Mouse (Mus musculus) E14TG2a.4 (cell line): Measurements from ENCODE around the gene Ext2.

Experiments
- H3K27me3 ChIP-seq: 2 replicates; pipeline ENCODE4 v1.6.1; 2014; ENCODE audit warnings: low read length, control low read depth; ENCODE audit not compliant: insufficient read depth
- H3K36me3 ChIP-seq: 2 replicates; pipeline ENCODE4 v1.6.1; 2014; ENCODE audit warnings: low read length, control low read depth; ENCODE audit not compliant: insufficient read depth
- H3K4me1 ChIP-seq: replicated peaks from 2 replicates; pipeline ENCODE4 v1.6.1; 2014; ENCODE audit warnings: low read depth, low read length, control low read depth
- H3K4me3 ChIP-seq: replicated peaks from 2 replicates; pipeline ENCODE4 v1.5.1; 2014; ENCODE audit warnings: mild to moderate bottlenecking, low read length
- H3K9me3 ChIP-seq: 2 replicates; pipeline ENCODE4 v1.6.1; 2014; ENCODE audit warnings: low read length, control low read depth
- CTCF ChIP-seq: conservative IDR thresholded peaks from 2 replicates; pipeline ENCODE4 v1.5.1; 2014; ENCODE audit warnings: low read length
- NANOG ChIP-seq: IDR thresholded peaks from 2 replicates; pipeline ENCODE4 v1.6.1; 2014; ENCODE audit warnings: borderline replicate concordance, low read length, mixed read lengths
- POU5F1 ChIP-seq: IDR thresholded peaks from 2 replicates; pipeline ENCODE4 v1.6.1; 2014; ENCODE audit warnings: low read length, borderline replicate concordance

Ext2 gene

DNA sequence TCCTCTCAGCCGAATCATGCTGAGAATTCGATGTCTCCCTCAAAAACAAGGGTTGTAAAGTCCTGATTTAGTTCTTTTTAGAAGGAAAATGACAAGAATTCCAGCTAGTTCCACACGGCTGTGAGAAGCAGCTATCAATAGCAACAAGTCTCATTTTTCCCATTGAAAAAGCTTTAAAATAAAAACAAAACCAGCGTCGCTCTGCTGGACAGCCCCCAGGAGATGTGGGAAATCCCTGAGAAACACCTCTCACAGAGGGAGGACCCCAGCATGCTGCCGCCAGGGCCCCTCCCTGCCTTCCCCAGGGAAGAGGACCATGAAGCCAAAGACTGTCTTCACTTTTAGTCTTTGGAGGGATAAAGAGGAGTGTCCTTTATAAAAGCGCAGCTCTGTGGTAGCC lies 21.3 kb downstream of the Ext2 start:
- Histone ChIP-seq H3K36me3 (peaks cover 82% of the 10 kb centered on the region), H3K27me3 (no peaks in the 10 kb centered on the region), H3K4me3 (no peak overlapping the region), H3K4me1 (no peaks in the 10 kb centered on the region), H3K9me3 (no peaks in the 10 kb centered on the region)
- TF ChIP-seq POU5F1, result no peak
- no peak for TF ChIP-seq NANOG
- TF ChIP-seq CTCF, result no peak

DNA sequence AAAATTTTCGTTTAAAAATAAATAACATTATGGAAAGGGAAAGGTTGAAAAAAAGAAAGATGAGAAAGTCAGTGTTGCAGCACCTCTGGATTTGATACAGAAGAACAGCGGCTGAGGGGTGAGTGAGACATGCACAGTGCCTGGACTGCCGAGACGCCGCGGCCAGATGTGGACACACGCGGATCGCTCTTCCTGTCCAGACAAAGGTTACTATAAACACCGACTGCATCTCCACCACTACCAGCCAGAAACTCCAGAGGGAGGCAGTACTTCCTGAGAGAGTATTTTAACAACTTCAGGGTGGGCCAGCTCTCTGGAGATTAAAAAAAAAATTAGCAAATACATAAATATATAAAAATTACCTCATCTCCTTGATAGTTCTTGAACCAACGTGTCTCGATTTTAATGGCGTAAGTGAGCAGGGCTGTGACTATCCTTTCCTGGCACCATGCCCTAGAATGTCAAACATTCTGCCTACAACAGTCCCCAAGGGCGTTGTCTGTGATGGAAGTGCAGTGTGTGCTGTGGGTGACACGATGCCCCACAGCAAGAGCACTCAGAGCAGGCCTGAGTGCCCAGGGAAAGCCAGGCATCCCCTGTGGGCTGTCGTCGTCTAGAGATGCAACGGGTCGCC lies 25.1 kb downstream of the Ext2 start:
- Histone ChIP-seq H3K4me1 (no peaks in the 10 kb centered on the region), H3K27me3 (no peaks in the 10 kb centered on the region), H3K4me3 (no peak overlapping the region), H3K9me3 (no peaks in the 10 kb centered on the region), H3K36me3 (peaks cover 83% of the 10 kb centered on the region)
- no peak for TF ChIP-seq POU5F1
- no peak for TF ChIP-seq CTCF
- no peak for TF ChIP-seq NANOG

DNA sequence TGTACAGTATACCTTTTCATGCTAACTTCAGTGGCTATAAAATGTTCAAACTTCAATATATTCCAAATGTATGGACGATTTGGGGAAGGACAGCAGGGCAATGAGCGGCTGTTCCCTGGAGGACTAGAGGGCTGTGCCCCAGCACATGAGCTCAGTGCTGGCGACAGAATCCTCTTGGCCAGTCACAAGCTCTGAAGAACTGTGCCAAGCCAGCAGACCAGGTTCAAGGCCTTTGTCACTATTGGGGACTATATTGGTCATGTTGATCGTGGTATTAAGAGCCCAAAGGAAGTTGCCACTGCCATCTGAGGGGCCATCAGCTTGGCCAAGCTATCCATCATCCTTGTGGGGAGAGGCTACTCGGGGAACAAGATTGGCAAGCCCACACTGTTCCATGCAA lies 28.0 kb downstream of the Ext2 start:
- Histone ChIP-seq H3K36me3 (peaks cover 75% of the 10 kb centered on the region), H3K9me3 (no peaks in the 10 kb centered on the region), H3K27me3 (no peaks in the 10 kb centered on the region), H3K4me3 (no peak overlapping the region), H3K4me1 (no peaks in the 10 kb centered on the region)
- no peak for TF ChIP-seq NANOG
- no peak for TF ChIP-seq CTCF
- TF ChIP-seq POU5F1, result no peak

DNA sequence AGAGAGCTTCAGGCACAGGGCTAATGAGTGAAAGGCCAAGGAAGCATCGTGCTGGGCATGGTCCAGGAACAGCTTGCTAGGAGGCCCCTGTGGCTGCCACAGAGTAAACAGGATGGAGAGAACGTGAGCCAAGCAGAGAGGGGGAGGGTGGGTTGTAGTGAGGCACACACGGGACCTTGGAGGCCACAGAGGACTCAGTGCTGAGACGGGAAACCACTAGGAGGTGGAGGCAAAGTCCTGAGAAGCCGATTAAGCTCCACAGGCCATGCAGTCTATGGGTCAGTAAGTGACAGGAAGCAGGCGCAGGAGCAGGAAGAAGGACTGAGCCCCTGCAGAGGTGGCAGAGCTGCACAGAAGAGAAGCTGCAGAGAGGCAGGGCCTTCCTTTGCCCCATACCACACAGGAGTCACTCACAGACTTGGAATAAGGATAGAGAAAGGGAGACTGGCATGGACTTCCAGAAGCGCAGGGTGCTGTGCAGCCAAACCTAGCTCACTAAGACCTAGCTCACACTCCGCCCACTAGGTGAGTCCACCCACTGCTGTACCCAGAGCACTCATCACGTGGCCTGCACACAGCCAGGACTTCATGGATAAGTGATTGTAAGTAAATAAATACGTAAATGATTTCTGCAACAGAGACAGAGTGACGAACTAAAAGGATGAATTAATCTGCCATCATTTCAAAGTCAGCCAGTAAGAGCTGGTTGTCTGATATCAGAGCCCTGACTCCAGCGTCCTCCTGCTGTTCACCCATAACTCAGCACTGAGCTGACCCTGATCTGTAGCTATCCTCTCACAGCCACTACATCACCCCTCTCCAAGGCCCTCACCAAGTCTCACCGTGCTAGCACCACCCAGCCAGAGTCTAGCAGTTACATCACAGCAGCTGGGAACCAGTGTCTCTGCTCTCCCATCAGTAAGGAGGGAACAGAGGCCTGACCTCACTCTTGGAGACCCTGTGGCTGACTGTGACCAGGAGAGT lies 30.6 kb downstream of the Ext2 start:
- H3K36me3 ChIP-seq, result peaks cover 71% of the 10 kb centered on the region
- no peak overlapping the region for H3K4me3 ChIP-seq
- TF ChIP-seq CTCF, result no peak
- TF ChIP-seq POU5F1, result no peak
- no peak for TF ChIP-seq NANOG

DNA sequence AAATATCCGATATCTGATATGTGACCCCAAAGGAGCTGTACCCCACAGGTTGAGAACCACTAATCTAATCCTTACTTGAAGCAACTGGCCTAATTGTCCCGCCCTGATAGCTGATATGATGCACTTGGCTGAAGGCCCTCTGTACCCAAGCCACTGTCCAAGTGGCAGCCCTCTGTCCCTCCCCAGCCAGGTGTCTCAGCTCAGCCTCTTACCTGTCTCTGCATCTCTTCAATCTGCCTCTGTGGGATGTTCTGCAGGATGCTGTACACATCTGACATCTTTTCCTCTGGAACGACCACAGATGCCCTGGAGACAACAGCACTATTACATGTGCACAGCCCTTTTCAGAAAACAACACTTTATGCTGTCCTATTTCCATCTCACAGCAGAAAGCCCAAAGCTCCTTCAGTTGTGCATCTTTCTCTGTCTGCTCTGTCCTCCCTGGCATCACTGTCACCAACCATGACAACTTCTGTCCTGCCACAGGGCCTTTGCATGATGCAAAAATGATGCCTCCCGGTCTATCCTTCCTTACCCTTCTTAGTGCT lies 31.5 kb downstream of the Ext2 start:
- TF ChIP-seq CTCF (no peak), POU5F1 (no peak), NANOG (no peak)
- H3K9me3 ChIP-seq, result no peaks in the 10 kb centered on the region

More for the DNA sequence above, 30.6 kb downstream of the Ext2 start:
- Histone ChIP-seq H3K9me3 (no peaks in the 10 kb centered on the region), H3K4me1 (no peaks in the 10 kb centered on the region; the same call in 1 of the 2 replicates), H3K27me3 (no peaks in the 10 kb centered on the region)

DNA sequence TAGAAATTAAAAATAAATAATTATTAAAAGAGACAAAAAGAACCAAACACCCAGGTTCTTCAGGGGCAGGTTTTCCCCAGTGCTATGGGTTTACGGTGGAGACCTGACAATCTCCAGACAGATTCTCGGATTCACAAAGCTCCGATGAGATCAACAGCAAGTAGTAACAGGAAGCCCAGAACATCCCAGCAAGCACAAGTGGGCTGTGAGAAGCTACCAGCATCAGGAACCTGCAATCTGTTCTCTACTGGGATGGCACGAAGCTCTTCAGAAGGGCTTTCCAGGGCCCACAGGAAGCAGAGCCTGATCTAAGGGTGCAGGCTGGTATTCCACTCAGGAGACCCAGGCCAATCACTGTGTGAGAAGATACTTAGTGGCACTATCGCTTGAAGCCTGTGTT lies 33.8 kb downstream of the Ext2 start:
- H3K4me3 ChIP-seq, result no peak overlapping the region
- TF ChIP-seq NANOG (no peak), POU5F1 (no peak), CTCF (no peak)

More for the DNA sequence above, 31.5 kb downstream of the Ext2 start:
- no peak overlapping the region for H3K4me3 ChIP-seq
- H3K4me1 ChIP-seq, result peaks cover 6% of the 10 kb centered on the region
- H3K36me3 ChIP-seq, result peaks cover 63% of the 10 kb centered on the region
- H3K27me3 ChIP-seq, result no peaks in the 10 kb centered on the region

DNA sequence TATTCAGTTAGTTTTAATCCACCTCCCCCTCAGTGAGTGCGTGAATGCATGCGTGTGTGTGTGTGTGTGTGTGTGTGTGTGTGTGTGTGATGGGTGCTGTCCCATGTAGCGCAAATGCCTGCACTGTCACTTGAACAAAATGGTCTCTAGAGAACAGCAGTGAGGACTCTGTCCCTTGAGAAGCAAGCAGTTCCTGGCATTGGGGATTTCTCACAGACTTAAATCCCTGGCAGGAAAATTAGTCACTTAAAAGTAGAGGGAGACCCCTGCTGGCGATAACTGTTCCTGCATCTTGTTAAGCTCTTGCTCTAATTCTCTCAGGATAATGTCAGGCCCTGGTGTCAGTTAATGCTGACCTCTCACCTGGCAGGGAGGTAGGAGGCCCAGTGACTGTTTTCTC lies 36.2 kb downstream of the Ext2 start:
- Histone ChIP-seq H3K4me1 (peaks cover 26% of the 10 kb centered on the region), H3K27me3 (no peaks in the 10 kb centered on the region), H3K36me3 (peaks cover 37% of the 10 kb centered on the region), H3K4me3 (no peak overlapping the region), H3K9me3 (no peaks in the 10 kb centered on the region)
- TF ChIP-seq CTCF (peak; percentile 83), NANOG (no peak)

More for the DNA sequence above, 33.8 kb downstream of the Ext2 start:
- Histone ChIP-seq H3K36me3 (peaks cover 46% of the 10 kb centered on the region), H3K9me3 (no peaks in the 10 kb centered on the region), H3K27me3 (no peaks in the 10 kb centered on the region), H3K4me1 (peaks cover 26% of the 10 kb centered on the region)

DNA sequence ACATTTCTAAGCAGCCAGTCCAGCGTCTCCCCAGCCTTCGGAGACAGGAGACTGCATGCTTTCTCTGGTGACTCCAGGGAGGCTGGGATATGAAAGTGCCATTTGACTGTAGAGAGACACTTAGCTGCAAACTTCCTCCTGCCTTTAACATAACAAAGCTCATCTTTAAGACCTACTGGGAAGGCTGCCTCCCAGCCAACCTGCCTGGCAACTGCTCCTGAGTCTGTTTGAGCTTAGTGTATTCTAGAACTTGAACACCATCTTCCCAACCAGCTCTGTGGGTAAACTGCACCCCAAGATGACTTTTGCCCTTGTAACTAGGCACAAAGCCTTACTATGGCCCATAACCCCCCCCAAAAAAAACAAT lies 37.0 kb downstream of the Ext2 start:
- H3K4me1 ChIP-seq, result peaks cover 29% of the 10 kb centered on the region
- H3K4me3 ChIP-seq, result no peak overlapping the region
- H3K36me3 ChIP-seq, result peaks cover 31% of the 10 kb centered on the region
- no peaks in the 10 kb centered on the region for H3K27me3 ChIP-seq
- H3K9me3 ChIP-seq, result no peaks in the 10 kb centered on the region
- TF ChIP-seq NANOG, result no peak
- no peak for TF ChIP-seq CTCF
- TF ChIP-seq POU5F1, result peak; percentile 61; the same call in 1 of the 2 replicates
